Mouse (Mus musculus) intestine, postnatal 0 days (tissue): Measurements from ENCODE around the gene Dpp8. TPM values are rescaled to one million over a fixed set of nuclear protein-coding genes. Genes with fewer than 3 reads are reported as not detected.

Experiments used
- ATAC-seq: fragments of 200-750 bp; cut with Nextera tagmentation; 2 replicates; pipeline ENCODE4 v1.8.0; 2017; ENCODE audit warnings: mild to moderate bottlenecking, moderate TSS enrichment, moderate library complexity
- H3K27ac ChIP-seq: fragments of 300-500 bp; sonication (generic); 2 replicates; pipeline ENCODE4 v1.5.1; 2014; ENCODE audit warnings: mild to moderate bottlenecking, low read depth, low read length, moderate library complexity
- H3K27me3 ChIP-seq: fragments of 300-500 bp; sonication (generic); replicated peaks from 2 replicates; pipeline ENCODE4 v1.6.1; 2014; ENCODE audit warnings: low read length, mixed read lengths; ENCODE audit not compliant: control insufficient read depth, insufficient read depth
- H3K36me3 ChIP-seq: fragments of 300-500 bp; sonication (generic); 2 replicates; pipeline ENCODE4 v1.6.1; 2014; ENCODE audit warnings: mild to moderate bottlenecking, moderate library complexity; ENCODE audit not compliant: control insufficient read depth, insufficient read depth
- H3K4me1 ChIP-seq: fragments of 300-500 bp; sonication (generic); replicated peaks from 2 replicates; pipeline ENCODE4 v1.6.1; 2014; ENCODE audit warnings: antibody characterized with exemption, low read length, mixed read lengths; ENCODE audit not compliant: control insufficient read depth, insufficient read depth
- H3K4me2 ChIP-seq: fragments of 300-500 bp; sonication (generic); replicated peaks from 2 replicates; pipeline ENCODE4 v1.6.1; 2014; ENCODE audit warnings: low read depth, mild to moderate bottlenecking, moderate library complexity
- H3K4me3 ChIP-seq: fragments of 300-500 bp; sonication (generic); 2 replicates; pipeline ENCODE4 v1.5.1; 2014; ENCODE audit warnings: low read depth, low read length
- H3K9ac ChIP-seq: fragments of 300-500 bp; sonication (generic); 2 replicates; pipeline ENCODE4 v1.6.1; 2014; ENCODE audit warnings: mild to moderate bottlenecking, low read depth, low read length
- H3K9me3 ChIP-seq: fragments of 300-500 bp; sonication (generic); 2 replicates; pipeline ENCODE4 v1.6.1; 2016; ENCODE audit warnings: mixed run types; ENCODE audit not compliant: control insufficient read depth
- CTCF ChIP-seq: sonication (generic); IDR thresholded peaks from 2 replicates; pipeline ENCODE4 v1.5.1; 2016; ENCODE audit warnings: low read depth, mild to moderate bottlenecking, control low read depth, antibody characterized with exemption, moderate library complexity
- WGBS: fragments of 180-500 bp; shearing (Covaris S2); extraction: QIAGEN DNeasy Blood & Tissue Kit; methylation state at CpG from one replicate; pipeline ENCODE4 v1.1.7; 2014; 5-methylcytosine and 5-hydroxymethylcytosine counted together
- polyA plus RNA-seq: library from polyadenylated mRNA; unstranded; fragments of >200 nt; fragmentation: Nextera tagmentation; extraction: Ambion mirVana; gene quantifications from 2 replicates; pipeline ENCODE4 v1.2.1, GENCODE M21; 2015

Gene Dpp8
- polyA plus RNA-seq, 1 experiment from 2014 or later = 14.1 TPM

- Histone ChIP-seq H3K4me1 (peaks cover 4% of the 10 kb centered on the region; the same call in 1 of the 2 replicates), H3K27me3 (no peaks in the 10 kb centered on the region), H3K4me3 (no peak overlapping the region), H3K36me3 (no peaks in the 10 kb centered on the region), H3K27ac (no peak overlapping the region), H3K4me2 (no peak overlapping the region), H3K9ac (no peak overlapping the region), H3K9me3 (no peaks in the 10 kb centered on the region)
- 89% methylated on average over 4 of the region's 4 CpGs for WGBS
- no peak for TF ChIP-seq CTCF
- ATAC-seq = no peak
Observed at GRCm38 (mm10) chr9:65016241-65016977, 15.8 kb upstream of the Dpp8 start.

DNA sequence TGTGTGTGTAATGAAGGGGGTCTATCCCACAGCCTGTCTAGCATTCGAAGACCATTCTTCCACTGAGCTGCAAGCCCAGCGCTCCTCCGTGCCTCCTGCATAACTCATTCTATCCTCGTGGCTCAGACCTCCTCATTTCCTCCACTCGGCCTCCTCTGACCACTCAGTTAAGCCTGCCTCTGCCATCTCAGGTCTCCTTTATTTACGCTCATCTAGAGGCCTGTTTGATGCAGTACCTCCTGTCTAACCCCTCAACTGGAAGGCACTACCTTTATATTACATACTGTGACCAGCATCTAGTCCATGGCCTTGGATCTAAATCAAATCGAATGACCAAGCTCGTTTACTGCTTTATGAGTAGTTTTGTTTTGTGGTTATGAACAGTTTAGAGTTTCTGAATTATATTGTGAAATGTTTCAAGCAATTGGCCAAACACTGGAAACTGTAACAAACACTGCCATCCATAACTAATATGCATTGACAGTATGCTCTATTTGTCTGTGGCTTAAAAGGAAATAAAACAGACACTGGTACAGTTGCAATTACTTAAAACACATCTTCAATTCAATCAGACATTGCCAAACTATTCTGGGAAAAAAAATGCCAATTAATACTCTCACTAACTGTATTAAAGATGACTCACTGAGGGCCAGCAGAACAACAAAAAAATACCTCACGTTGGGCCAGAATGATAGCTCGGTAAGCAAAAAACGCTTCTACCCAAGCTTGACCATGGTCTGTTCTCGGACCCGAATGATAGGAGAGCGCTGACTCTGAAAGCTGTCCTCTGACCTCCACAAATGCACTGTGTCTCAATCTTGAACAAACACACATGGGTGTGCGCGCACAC, 15.0 kb upstream of the Dpp8 start:
- Histone ChIP-seq H3K4me1 (peaks cover 7% of the 10 kb centered on the region; the same call in 1 of the 2 replicates), H3K27me3 (no peaks in the 10 kb centered on the region), H3K4me2 (no peak overlapping the region), H3K9ac (no peak overlapping the region), H3K4me3 (no peak overlapping the region), H3K9me3 (no peaks in the 10 kb centered on the region), H3K27ac (no peak overlapping the region), H3K36me3 (no peaks in the 10 kb centered on the region)
- WGBS = 78% methylated on average over 16 of the region's 16 CpGs
- TF ChIP-seq CTCF = no peak
- no peak for ATAC-seq

DNA sequence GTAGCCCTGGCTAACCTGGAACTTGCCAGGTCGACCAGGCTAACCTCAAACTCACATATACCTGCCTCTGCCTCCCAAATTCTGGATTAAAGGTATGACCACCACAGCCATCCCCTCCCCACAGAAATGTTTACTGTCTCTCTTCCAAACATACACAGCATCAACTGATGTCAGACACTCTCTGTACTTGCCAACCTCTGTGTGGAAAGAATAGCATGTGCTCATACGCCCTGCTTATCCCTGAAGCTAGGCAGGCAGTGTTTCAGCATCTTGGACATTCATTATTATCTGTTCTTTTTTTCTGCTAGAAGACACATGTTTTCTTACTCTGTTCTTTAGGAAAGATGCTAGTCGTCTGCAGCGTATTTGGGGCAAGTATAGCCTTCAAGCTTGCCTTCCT, 14.3 kb upstream of the Dpp8 start:
- no peak for ATAC-seq
- H3K27ac ChIP-seq = no peak overlapping the region

DNA sequence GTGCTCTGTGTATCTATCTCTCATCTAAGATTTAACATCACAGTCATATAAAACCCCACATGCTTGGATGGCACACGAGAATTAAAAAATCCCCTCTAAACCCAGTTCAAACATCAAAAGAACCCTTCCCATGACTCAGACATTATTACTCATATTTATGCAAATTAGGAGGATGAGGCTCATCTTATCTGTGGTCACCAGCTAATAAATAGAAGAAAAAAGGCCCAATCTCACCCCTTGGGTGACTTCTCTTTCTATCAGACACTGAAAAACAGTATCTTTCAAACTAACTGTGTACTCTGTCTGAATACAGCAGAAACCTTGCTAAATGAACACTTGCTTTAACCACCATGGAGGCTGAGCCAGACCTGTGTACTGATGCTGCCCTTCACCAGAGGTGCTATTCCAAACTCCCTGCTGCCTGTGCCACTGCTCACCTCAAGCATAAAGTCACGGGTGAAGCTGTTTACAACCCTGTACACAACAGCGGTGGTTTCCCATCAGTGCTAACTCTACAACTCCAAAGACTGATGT, 13.6 kb upstream of the Dpp8 start:
- Histone ChIP-seq H3K9ac (no peak overlapping the region), H3K4me2 (no peak overlapping the region), H3K9me3 (no peaks in the 10 kb centered on the region), H3K27me3 (no peaks in the 10 kb centered on the region), H3K27ac (no peak overlapping the region), H3K4me3 (no peak overlapping the region), H3K4me1 (peaks cover 14% of the 10 kb centered on the region; the same call in 1 of the 2 replicates), H3K36me3 (no peaks in the 10 kb centered on the region)
- ATAC-seq = no peak
- WGBS = 47% methylated on average over 3 of the region's 3 CpGs
- no peak for TF ChIP-seq CTCF

More for the DNA sequence above, 14.3 kb upstream of the Dpp8 start:
- no peak for TF ChIP-seq CTCF
- no peaks in the 10 kb centered on the region for H3K27me3 ChIP-seq
- WGBS = 84% methylated on average over 4 of the region's 4 CpGs
- H3K9ac ChIP-seq = no peak overlapping the region
- no peaks in the 10 kb centered on the region for H3K9me3 ChIP-seq
- H3K36me3 ChIP-seq = no peaks in the 10 kb centered on the region
- no peak overlapping the region for H3K4me2 ChIP-seq
- H3K4me1 ChIP-seq = peaks cover 13% of the 10 kb centered on the region; the same call in 1 of the 2 replicates
- no peak overlapping the region for H3K4me3 ChIP-seq

GRCm38 (mm10) chr9:65019146-65019545, 13.1 kb upstream of the Dpp8 start:
- ATAC-seq = no peak
- H3K4me2 ChIP-seq = no peak overlapping the region

GRCm38 (mm10) chr9:65020128-65020527, 12.1 kb upstream of the Dpp8 start:
- no peak overlapping the region for H3K9ac ChIP-seq
- peak overlapping the region; percentile 89; the same call in 1 of the 2 replicates for H3K4me3 ChIP-seq
- no peaks in the 10 kb centered on the region for H3K9me3 ChIP-seq
- H3K27ac ChIP-seq = no peak overlapping the region
- 65% methylated on average over 4 of the region's 4 CpGs for WGBS
- H3K36me3 ChIP-seq = no peaks in the 10 kb centered on the region
- no peaks in the 10 kb centered on the region for H3K27me3 ChIP-seq
- no peak for ATAC-seq
- H3K4me1 ChIP-seq = peaks cover 14% of the 10 kb centered on the region; the same call in 1 of the 2 replicates
- TF ChIP-seq CTCF = no peak
- peak overlapping the region; percentile 93; the same call in 1 of the 2 replicates for H3K4me2 ChIP-seq

More at GRCm38 (mm10) chr9:65019146-65019545, 13.1 kb upstream of the Dpp8 start:
- Histone ChIP-seq H3K9ac (no peak overlapping the region), H3K9me3 (no peaks in the 10 kb centered on the region), H3K27me3 (no peaks in the 10 kb centered on the region), H3K4me3 (no peak overlapping the region), H3K4me1 (peaks cover 14% of the 10 kb centered on the region; the same call in 1 of the 2 replicates), H3K36me3 (no peaks in the 10 kb centered on the region), H3K27ac (no peak overlapping the region)
- 16% methylated on average over 3 of the region's 3 CpGs for WGBS
- no peak for TF ChIP-seq CTCF
